Mouse (Mus musculus): ENCODE results near the gene Lrch4. TPM values are rescaled to one million over a fixed set of nuclear protein-coding genes. Genes with fewer than 3 reads are reported as not detected.

The Lrch4 gene
- polyA plus RNA-seq, 1 experiment from 2014 or later = 19.1 TPM

GRCm38 (mm10) chr5:137684294-137685123, 55.6 kb downstream of the Lrch4 start, which contains the start of gene Agfg2:
TSS of gene Agfg2 (minus strand) at chr5:137684726.
- Histone ChIP-seq H3K4me1 (peaks cover 25% of the 10 kb centered on the region), H3K36me3 (replicated peaks) (no peaks in the 10 kb centered on the region), H3K27me3 (replicated peaks) (no peaks in the 10 kb centered on the region), H3K9me3 (no peaks in the 10 kb centered on the region), H3K27ac (peak within 1 kb of the TSS; percentile 84), H3K4me3 (peak within 1 kb of the TSS; percentile 80), H3K9ac (peak within 1 kb of the TSS; percentile 64), H3K4me2 (peak within 1 kb of the TSS; percentile 86)
- ATAC-seq (replicated peaks) = peak; percentile 100
- under 1% methylated on average over 62 of the region's 62 CpGs for WGBS

GRCm38 (mm10) chr5:137685653-137686052, 56.7 kb downstream of the Lrch4 start:
- no peak for ATAC-seq (replicated peaks)
- Histone ChIP-seq H3K4me2 (no peak overlapping the region), H3K4me3 (no peak overlapping the region), H3K9ac (no peak overlapping the region), H3K4me1 (peaks cover 25% of the 10 kb centered on the region), H3K9me3 (no peaks in the 10 kb centered on the region), H3K36me3 (replicated peaks) (no peaks in the 10 kb centered on the region), H3K27me3 (replicated peaks) (no peaks in the 10 kb centered on the region), H3K27ac (no peak overlapping the region)
- WGBS = 97% methylated on average over 3 of the region's 3 CpGs

GRCm38 (mm10) chr5:137686127-137686790, 57.3 kb downstream of the Lrch4 start:
- Histone ChIP-seq H3K4me3 (no peak overlapping the region), H3K27ac (no peak overlapping the region), H3K9ac (no peak overlapping the region), H3K9me3 (no peaks in the 10 kb centered on the region), H3K36me3 (replicated peaks) (no peaks in the 10 kb centered on the region), H3K4me2 (no peak overlapping the region), H3K27me3 (replicated peaks) (no peaks in the 10 kb centered on the region), H3K4me1 (peaks cover 25% of the 10 kb centered on the region)
- 89% methylated on average over 6 of the region's 6 CpGs for WGBS
- ATAC-seq (replicated peaks) = no peak

- H3K36me3 ChIP-seq (replicated peaks) = no peaks in the 10 kb centered on the region
- H3K4me1 ChIP-seq = peaks cover 1% of the 10 kb centered on the region; the same call in 1 of the 2 replicates
- no peak overlapping the region for H3K4me2 ChIP-seq
- H3K27me3 ChIP-seq (replicated peaks) = no peaks in the 10 kb centered on the region
- no peaks in the 10 kb centered on the region for H3K9me3 ChIP-seq
- H3K27ac ChIP-seq = no peak overlapping the region
- 88% methylated on average over 3 of the region's 3 CpGs for WGBS
- no peak for ATAC-seq (replicated peaks)
- H3K9ac ChIP-seq = no peak overlapping the region
- no peak overlapping the region for H3K4me3 ChIP-seq
Measured at GRCm38 (mm10) chr5:137689974-137690373, 61.1 kb downstream of the Lrch4 start.

GRCm38 (mm10) chr5:137690531-137690930, 61.6 kb downstream of the Lrch4 start:
- H3K9me3 ChIP-seq = no peaks in the 10 kb centered on the region
- H3K4me2 ChIP-seq = no peak overlapping the region
- H3K27ac ChIP-seq = no peak overlapping the region
- no peak overlapping the region for H3K9ac ChIP-seq
- WGBS = 66% methylated on average over 9 of the region's 9 CpGs
- no peaks in the 10 kb centered on the region for H3K27me3 ChIP-seq (replicated peaks)
- no peaks in the 10 kb centered on the region for H3K36me3 ChIP-seq (replicated peaks)
- H3K4me1 ChIP-seq = no peaks in the 10 kb centered on the region
- no peak for ATAC-seq (replicated peaks)
- no peak overlapping the region for H3K4me3 ChIP-seq

Other genes starting within 250 kb of the Lrch4 start
- gene Zan, start 152.1 kb upstream of the Lrch4 start, polyA plus RNA-seq (2015; fragmentation: Nextera tagmentation; extraction: Ambion mirVana) = 0.50 and 0.51 TPM in 2 replicates
- gene Pop7, start 126.6 kb upstream of the Lrch4 start, polyA plus RNA-seq (2015; fragmentation: Nextera tagmentation; extraction: Ambion mirVana) = 77.7 and 82.1 TPM in 2 replicates
- 20.2 and 23.5 TPM in 2 replicates for gene Gigyf1, start 110.6 kb upstream of the Lrch4 start, polyA plus RNA-seq (2015; fragmentation: Nextera tagmentation; extraction: Ambion mirVana)
- gene Epo, start 95.9 kb upstream of the Lrch4 start, polyA plus RNA-seq (2015; fragmentation: Nextera tagmentation; extraction: Ambion mirVana) = not detected in 2 replicates
- gene Gnb2, start 95.6 kb upstream of the Lrch4 start, polyA plus RNA-seq (2015; fragmentation: Nextera tagmentation; extraction: Ambion mirVana) = 525 and 570 TPM in 2 replicates
- gene Actl6b, start 75.6 kb upstream of the Lrch4 start, polyA plus RNA-seq (2015; fragmentation: Nextera tagmentation; extraction: Ambion mirVana) = 339 and 342 TPM in 2 replicates
- gene Tfr2, start 59.3 kb upstream of the Lrch4 start, polyA plus RNA-seq (2015; fragmentation: Nextera tagmentation; extraction: Ambion mirVana) = 6.2 and 7.9 TPM in 2 replicates
- gene Mospd3, start 28.1 kb upstream of the Lrch4 start, polyA plus RNA-seq (2015; fragmentation: Nextera tagmentation; extraction: Ambion mirVana) = 66.9 and 68.2 TPM in 2 replicates
- gene Pcolce, start 15.3 kb upstream of the Lrch4 start, polyA plus RNA-seq (2015; fragmentation: Nextera tagmentation; extraction: Ambion mirVana) = 15.1 and 16.7 TPM in 2 replicates
- 0.13 and 0.17 TPM in 2 replicates for gene Fbxo24, start 119 bp upstream of the Lrch4 start, polyA plus RNA-seq (2015; fragmentation: Nextera tagmentation; extraction: Ambion mirVana)
- gene Gm20605, start 54 bp downstream of the Lrch4 start, polyA plus RNA-seq (2015; fragmentation: Nextera tagmentation; extraction: Ambion mirVana) = 11.3 and 11.8 TPM in 2 replicates
- 4.8 and 6.8 TPM in 2 replicates for gene Sap25, start 12.2 kb downstream of the Lrch4 start, polyA plus RNA-seq (2015; fragmentation: Nextera tagmentation; extraction: Ambion mirVana)
- 0.09 and 0.17 TPM in 2 replicates for gene Irs3, start 16.6 kb downstream of the Lrch4 start, polyA plus RNA-seq (2015; fragmentation: Nextera tagmentation; extraction: Ambion mirVana)
- gene Agfg2, start 55.6 kb downstream of the Lrch4 start, polyA plus RNA-seq (2015; fragmentation: Nextera tagmentation; extraction: Ambion mirVana) = 17.0 and 18.3 TPM in 2 replicates
- gene Nyap1, start 112.5 kb downstream of the Lrch4 start, polyA plus RNA-seq (2015; fragmentation: Nextera tagmentation; extraction: Ambion mirVana) = 58.6 and 61.2 TPM in 2 replicates
- 58.0 and 59.8 TPM in 2 replicates for gene Tsc22d4, start 116.6 kb downstream of the Lrch4 start, polyA plus RNA-seq (2015; fragmentation: Nextera tagmentation; extraction: Ambion mirVana)
- gene Ppp1r35, start 149.7 kb downstream of the Lrch4 start, polyA plus RNA-seq (2015; fragmentation: Nextera tagmentation; extraction: Ambion mirVana) = 37.3 and 45.0 TPM in 2 replicates
- 10.7 and 10.8 TPM in 2 replicates for gene Mepce, start 158.5 kb downstream of the Lrch4 start, polyA plus RNA-seq (2015; fragmentation: Nextera tagmentation; extraction: Ambion mirVana)
- gene Zcwpw1, start 158.7 kb downstream of the Lrch4 start, polyA plus RNA-seq (2015; fragmentation: Nextera tagmentation; extraction: Ambion mirVana) = 10.5 and 11.9 TPM in 2 replicates
- 0.17 TPM in 1 of 2 replicates, not detected in the other for gene Pilra, start 207.2 kb downstream of the Lrch4 start, polyA plus RNA-seq (2015; fragmentation: Nextera tagmentation; extraction: Ambion mirVana)
- not detected in 2 replicates for gene Pilrb1, start 229.0 kb downstream of the Lrch4 start, polyA plus RNA-seq (2015; fragmentation: Nextera tagmentation; extraction: Ambion mirVana)
- gene Pilrb2, start 242.7 kb downstream of the Lrch4 start, polyA plus RNA-seq (2015; fragmentation: Nextera tagmentation; extraction: Ambion mirVana) = not detected in 2 replicates

Data from midbrain, embryonic 15.5 days (tissue).